Mouse (Mus musculus): ENCODE data around the gene Slc35e1.
A peak's percentile ranks its signal among the peaks of the same experiment; 100 is the strongest.

Slc35e1 gene

DNA sequence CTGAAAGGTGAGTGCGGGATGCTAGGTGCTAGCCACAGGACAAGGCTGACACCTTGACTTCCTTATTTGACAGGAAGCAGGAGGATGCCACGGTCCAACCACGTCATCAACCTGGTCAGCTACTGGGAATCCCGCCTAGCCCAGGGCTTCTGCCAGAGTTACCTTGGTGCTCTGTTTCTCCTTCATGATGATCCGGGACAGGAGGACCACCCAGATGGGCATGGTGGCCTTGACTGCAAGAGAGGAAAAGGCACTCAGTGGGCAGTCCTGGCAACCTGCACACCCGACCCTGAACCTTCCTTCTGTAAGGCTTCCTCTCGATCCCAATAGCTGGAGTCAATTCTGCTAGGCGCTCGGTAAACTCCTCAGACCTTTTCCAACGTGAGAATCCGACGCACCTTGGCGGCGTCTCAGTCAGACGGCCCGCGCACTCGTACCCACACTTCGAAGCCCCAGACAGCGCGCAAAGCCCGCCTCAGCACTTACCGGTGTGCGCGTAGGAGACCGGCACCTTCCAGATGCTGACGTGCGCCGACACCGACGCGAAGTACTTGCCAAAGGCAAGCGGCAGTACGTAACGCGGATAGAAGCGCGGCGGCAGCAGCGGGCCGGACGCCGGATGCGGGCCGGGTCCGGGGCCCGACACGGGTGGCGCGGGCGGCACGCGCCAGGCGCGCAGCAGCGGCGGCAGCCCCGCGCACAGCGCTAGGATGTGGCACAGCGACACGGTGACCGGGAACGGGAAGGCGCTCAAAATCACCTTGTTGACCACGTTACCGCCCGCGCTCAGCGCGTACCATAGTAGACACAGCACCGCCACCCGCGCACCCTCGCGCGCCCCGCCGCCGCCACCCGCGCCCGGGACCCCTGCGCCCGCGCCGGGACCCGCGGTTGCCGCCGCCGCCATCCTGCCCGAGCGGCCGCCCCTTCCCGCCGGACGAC, at the start of gene Slc35e1:
TSS of gene Slc35e1 (minus strand) at position 935 of the 942 bp plus-strand sequence.
- DNase-seq (ENCODE audit: low spot score), result no peak

- no peak for DNase-seq (ENCODE audit: low spot score)
These were observed 46.8 kb upstream of the Slc35e1 start for GRCm38 (mm10) chr8:72539234-72539633.

DNA sequence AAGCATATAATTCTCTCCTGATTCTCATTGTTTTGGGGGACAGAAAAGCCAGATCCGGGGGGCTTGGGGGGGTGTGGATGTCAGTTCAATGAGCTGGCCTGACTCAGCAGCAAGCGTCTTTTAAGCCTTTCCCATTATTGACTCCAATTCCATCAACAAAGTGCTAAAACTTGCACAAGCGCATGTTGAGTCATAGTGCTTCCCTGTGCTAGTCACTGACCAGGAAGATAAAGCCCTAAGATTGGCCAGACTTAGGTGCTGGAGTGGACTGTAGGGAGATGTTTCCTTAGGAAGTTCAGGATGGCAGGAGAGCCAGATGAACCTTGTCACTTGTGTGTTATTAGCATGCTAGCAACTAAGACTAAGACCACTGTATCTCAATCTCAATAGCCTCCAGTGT, 42.5 kb upstream of the Slc35e1 start:
- no peak for DNase-seq (ENCODE audit: low spot score)

GRCm38 (mm10) chr8:72532103-72532502, 39.7 kb upstream of the Slc35e1 start:
- no peak for DNase-seq (ENCODE audit: low spot score)

DNA sequence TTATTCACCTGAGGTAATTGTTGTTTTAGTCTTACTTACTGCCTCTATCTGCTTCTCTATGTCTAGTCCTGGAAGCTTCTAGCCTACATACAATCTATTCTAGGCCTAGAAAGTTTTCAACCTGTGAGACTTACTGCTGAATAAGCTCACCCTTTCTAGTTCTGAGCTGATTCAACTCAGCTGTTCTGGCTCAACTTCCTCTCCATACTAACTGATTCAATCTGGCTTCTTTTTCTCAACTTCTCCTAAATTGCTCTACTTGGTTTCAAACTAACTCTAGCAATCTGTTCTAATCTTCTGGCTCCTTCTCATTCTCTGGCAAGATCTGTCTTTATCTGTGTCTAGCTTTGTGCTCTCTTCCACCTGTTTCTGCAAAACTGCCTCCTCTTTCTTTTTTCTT, 29.5 kb upstream of the Slc35e1 start:
- no peak for DNase-seq (ENCODE audit: low spot score)

GRCm38 (mm10) chr8:72517421-72517988, 25.1 kb upstream of the Slc35e1 start:
- DNase-seq (ENCODE audit: low spot score), result no peak

GRCm38 (mm10) chr8:72513158-72513557, 20.7 kb upstream of the Slc35e1 start:
- no peak for DNase-seq (ENCODE audit: low spot score)

DNA sequence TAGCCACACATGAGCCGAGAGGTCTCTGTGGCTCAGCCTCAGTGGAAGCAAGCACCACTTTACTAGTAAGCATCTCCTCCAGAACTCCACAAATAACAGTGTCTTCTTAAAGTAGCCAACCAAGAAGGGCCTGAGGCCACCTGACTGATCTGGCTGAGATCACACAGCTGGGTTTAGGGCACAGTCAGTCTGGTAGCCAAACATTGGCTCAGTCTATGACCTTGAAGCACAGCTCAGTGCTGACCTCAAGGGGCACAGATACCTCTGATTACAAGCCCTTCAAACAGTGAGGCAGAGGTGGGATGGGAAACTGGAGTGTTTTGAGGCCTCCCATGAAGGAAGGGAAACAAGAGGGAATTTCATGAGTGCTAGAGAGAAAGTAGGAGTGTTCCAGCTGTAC, 20.2 kb upstream of the Slc35e1 start:
- no peak for DNase-seq (ENCODE audit: low spot score)

- no peak for DNase-seq (ENCODE audit: low spot score)
These were observed 15.1 kb upstream of the Slc35e1 start for GRCm38 (mm10) chr8:72507505-72507904.

DNA sequence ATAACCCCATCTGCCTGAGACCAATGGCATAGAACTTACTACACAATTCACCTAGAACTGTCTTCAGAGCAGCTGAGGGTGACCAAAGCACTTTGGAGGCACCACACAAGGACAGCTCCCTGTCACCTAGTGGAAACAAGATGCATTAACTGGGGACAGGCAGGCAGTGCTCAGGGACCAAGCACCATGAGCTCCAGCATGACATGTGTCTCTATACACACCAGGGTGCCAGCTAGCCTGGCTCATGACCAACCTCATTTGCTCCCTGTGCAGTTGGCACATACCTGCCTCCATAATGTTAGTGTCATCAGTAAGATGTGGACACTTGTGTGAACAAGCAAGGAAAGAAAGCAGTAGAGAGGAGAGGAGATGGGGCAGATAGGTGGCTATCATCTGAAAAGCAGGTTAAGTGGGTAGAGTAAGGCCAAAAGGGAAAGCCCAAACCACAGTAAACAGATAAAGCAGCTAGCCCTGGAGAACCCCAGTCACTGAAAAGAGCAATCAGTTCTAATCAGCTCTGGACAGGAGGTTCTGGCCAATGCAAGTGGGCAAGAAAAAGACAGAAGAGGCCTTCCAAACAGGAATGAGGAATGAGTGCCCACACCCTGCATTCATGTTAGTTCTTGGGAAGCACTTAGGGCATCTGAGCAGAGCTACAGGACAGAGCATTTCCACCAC, 12.4 kb upstream of the Slc35e1 start:
- DNase-seq (ENCODE audit: low spot score), result no peak

DNA sequence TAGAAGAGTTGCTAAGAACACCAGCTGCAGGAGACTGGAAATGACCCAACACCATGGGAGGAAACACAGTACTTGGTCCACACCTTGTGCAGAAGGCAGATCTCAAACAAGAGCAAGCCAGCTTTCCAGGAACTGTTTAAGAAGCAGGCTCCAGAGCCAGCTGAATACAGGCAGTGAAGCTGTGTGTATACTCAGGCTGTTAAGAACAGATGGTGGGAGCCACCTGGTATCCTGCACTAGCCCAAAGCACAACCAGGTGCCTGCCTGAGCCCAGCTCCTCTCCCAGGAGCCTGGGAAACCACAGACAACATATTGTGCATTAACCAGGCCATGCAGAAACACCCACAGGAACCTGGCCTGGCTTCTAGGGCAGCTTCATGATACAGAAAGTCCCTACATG, 11.7 kb upstream of the Slc35e1 start:
- DNase-seq (ENCODE audit: low spot score), result no peak

GRCm38 (mm10) chr8:72500521-72500931, 8.1 kb upstream of the Slc35e1 start:
- no peak for DNase-seq (ENCODE audit: low spot score)

DNA sequence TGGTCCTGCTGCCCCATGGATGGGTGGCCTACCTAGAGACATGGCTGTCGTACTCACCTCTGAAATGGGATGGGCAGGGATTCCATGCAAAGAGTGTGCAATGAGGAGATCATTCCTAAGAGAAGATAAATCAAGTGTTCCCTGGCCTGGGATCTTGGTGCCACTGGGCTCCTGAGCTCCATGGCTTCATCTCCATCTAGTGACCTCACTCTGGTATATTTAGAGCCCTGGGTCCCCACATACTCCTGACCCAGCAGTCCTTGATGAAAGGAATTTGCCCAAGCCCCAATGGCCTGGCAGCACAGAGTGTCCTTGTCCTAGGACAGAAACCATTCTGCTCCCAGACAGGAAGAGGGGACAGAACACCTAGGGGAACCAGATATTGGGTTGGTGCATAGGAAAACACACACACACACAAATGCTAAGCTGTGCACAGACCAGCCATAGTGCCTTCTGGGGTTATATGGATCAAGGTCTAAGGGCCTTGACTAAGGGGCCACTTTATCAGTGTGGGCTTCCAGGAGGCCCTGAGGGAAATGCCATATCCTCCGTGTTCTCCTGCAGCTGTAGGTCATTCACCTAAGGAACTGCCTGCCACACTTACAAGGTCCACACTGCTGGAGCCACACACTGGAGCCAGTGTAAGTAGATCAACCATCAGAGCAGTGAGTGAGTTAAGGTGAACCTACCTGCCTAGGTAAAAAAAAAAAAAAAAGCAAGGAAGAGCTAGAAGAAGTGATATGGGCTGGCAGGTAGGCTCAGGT, 7.3 kb upstream of the Slc35e1 start:
- no peak for DNase-seq (ENCODE audit: low spot score)

- DNase-seq (ENCODE audit: low spot score), result no peak
These were observed 6.1 kb upstream of the Slc35e1 start for GRCm38 (mm10) chr8:72498527-72498926.

DNA sequence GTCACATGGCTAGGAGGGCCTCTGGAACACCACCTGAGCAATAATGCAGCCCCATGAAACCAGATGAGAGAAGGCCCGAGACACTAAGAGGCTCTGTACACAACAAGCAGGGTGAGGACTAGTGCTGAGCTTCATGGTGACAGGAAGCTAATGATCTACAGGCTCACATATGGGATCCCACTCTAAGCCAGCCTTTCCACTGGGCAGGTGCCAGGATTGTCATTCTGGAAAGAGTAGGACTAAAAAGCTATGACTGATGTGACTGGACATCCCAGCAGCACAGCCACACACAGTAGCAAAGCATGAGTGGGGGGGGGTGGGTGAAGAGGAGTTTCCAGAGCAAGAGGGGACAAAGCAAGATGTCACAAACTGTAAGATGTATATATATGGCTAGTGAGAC, 5.5 kb upstream of the Slc35e1 start:
- DNase-seq (ENCODE audit: low spot score), result no peak

DNA sequence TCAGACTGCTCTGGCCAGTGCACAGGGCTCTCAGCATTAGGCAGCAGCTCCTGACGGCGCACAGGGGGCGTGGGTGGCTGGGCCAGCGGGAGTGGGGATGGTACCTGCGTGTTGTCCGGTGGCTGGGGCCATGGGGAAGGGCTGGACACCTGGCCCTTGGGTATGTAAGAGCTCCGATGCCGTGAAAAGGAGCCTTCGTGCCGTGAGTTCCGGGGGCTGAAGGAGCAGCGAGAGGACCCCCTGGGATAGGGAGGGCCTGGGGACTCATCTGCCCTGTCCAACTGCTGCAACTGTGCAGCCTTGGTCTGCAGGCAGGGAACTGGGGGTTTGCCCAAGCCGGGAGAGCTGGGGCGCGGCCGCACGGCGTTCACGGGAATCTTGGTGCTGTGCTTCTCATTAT, 3.8 kb upstream of the Slc35e1 start:
- DNase-seq (ENCODE audit: low spot score), result no peak

DNA sequence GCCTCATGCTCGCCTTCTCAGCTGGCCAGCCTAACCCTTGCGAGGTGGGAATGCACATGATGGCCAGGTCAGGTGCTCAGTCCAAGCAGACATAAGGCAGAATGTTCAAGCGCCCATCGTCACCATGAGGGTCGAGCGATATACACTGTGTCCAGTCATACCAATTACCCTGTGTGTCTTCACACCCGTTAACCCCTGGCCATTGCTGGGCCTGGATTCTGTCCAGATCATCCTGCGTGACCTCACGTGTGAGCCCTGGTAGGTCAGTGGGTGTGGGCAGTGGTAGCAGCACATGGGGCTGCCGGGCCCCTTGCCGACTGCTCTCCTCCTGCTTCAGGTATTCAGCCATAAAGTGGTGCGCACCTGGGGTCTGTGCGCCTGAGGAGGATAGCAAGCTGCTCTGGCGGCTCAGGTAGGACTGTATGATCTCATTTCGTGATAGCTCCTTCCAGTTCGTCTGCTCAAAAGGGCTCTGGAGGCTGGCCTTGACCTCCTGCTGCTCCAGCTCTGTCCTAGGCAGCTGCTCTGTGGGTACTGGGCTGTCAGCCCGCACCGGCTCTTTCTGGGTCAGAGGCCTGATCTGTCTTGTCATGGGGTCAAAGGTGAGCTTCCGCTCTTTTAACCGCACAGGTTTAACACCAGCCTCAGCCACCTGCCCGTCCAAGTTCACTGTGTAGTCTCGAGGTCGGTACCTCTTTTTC, 3.1 kb upstream of the Slc35e1 start:
- no peak for DNase-seq (ENCODE audit: low spot score)

GRCm38 (mm10) chr8:72493381-72493780, 967 bp upstream of the Slc35e1 start:
- no peak for DNase-seq (ENCODE audit: low spot score)

DNA sequence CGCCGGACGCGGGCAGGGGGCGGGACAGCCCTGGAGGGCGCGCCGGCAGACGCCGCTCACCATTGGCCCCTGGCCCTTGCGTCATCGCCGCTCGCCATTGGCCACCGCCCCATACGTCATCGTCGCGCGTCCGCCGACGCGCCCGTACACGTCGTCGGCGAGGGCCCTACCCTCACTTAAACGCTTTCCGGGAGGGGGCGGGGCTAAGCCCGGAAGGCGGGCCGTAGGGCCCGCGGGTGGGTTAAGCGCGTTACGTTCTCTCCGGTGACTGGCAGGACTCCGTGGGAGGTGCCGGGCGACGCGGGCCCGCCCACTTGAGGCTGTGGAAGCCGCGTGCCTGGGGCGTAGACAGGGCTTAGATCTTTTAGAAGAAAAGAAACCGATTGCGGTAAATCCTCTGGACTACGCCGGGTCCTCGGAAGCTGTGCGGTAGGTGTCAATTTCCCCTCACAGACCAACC, 238 bp upstream of the Slc35e1 start:
- peak; percentile 100 for DNase-seq (ENCODE audit: low spot score)

DNA sequence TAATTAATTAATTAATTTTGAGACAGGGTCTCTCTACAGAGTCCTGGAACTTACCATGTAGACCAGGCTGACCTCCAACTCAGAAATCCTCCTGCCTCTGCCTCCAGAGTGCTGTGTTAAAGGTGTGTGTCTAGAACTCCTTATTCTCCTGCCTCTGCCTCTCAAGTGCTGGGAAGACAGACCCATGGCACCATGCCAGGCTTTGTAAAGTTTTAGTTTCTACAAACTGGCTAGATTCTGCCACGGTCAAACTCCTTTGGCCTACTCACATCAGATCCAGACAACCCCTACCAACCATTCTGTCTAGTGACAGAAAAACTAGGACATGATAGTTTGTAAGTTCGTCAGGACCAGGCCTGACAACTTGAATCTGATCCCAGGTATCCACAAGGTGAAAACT, 1.4 kb downstream of the Slc35e1 start:
- no peak for DNase-seq (ENCODE audit: low spot score)

DNA sequence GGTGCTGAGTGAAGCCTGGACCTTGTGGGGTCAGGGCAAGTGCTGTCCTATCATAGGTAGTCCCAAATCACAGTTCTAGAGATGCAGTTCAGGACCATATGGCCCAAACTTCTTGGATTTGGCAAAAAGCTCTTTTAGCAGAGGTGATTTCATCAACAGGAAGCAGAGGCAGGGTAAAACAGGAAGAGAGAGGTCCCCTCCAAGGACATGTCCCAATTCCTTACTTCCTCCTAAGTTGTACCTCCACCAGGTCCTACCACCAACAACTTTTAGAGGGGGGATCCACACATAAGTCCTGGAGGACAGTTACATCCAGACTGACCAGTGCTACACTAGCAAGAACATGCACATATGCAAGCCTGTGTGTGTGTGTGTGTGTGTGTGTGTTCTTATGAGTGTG, 5.4 kb downstream of the Slc35e1 start:
- DNase-seq (ENCODE audit: low spot score), result no peak

Measured in urinary bladder, postnatal 25 days (tissue).